Mouse (Mus musculus) spleen, adult 2 months (tissue): ENCODE data around the gene Ces3a. TPM values are rescaled to one million over a fixed set of nuclear protein-coding genes. Genes with fewer than 3 reads are reported as not detected.
"Not testable (repeated sequence)": the region's sequence is repeated elsewhere in the genome, so short reads cannot be mapped to it uniquely, and the experiment has no call there.

Experiments used
- DNase-seq, 2 experiments: peaks; one replicate each; pipeline versions ENCODE4 v3.0.0 to v3.0.0-alpha.2; 2012 to 2021; ENCODE audit warnings: low spot score in 2 of 2, low read depth in 1 of 2
- H3K27ac ChIP-seq: fragments of 200-500 bp; 2 replicates; pipeline ENCODE4 v1.5.1; 2012; ENCODE audit warnings: low read length, inconsistent platforms; ENCODE audit not compliant: insufficient read depth
- H3K27me3 ChIP-seq: fragments of 200-500 bp; 2 replicates; pipeline ENCODE4 v1.6.1; 2012; ENCODE audit warnings: mild to moderate bottlenecking, moderate library complexity, low read length, inconsistent platforms; ENCODE audit not compliant: control insufficient read depth, insufficient read depth
- H3K36me3 ChIP-seq: fragments of 200-500 bp; 2 replicates; pipeline ENCODE4 v1.6.1; 2012; ENCODE audit warnings: mild to moderate bottlenecking, low read length, inconsistent platforms; ENCODE audit not compliant: control insufficient read depth, insufficient read depth
- H3K4me1 ChIP-seq: fragments of 200-500 bp; 2 replicates; pipeline ENCODE4 v1.6.1; 2011; ENCODE audit warnings: inconsistent platforms; ENCODE audit not compliant: control insufficient read depth, insufficient read depth, insufficient read length
- H3K4me3 ChIP-seq: fragments of 200-500 bp; 2 replicates; pipeline ENCODE4 v1.5.1; 2011; ENCODE audit warnings: mild to moderate bottlenecking, inconsistent platforms; ENCODE audit not compliant: insufficient read depth, insufficient read length; ENCODE audit errors: extremely low read depth
- CTCF ChIP-seq: fragments of 200-500 bp; IDR thresholded peaks from 2 replicates; pipeline ENCODE4 v1.5.1; 2011; ENCODE audit warnings: mild to moderate bottlenecking, inconsistent platforms; ENCODE audit not compliant: insufficient read depth, insufficient read length, insufficient replicate concordance; ENCODE audit errors: extremely low read depth
- POLR2A ChIP-seq: fragments of 200-500 bp; IDR thresholded peaks from 2 replicates; pipeline ENCODE4 v1.6.1; 2011; ENCODE audit warnings: low read depth, low read length, inconsistent platforms
- WGBS: fragments of 180-500 bp; shearing (Covaris S2); methylation state at CpG from one replicate; pipeline ENCODE4 v1.1.7; 2018; 5-methylcytosine and 5-hydroxymethylcytosine counted together
- polyA plus RNA-seq: library from polyadenylated mRNA; depleted of rRNA; stranded (reverse); fragments of >200 nt; gene quantifications from 2 replicates; pipeline ENCODE4 v1.2.3, GENCODE M21; 2012

The Ces3a gene
- polyA plus RNA-seq, 1 experiment = not detected

GRCm38 (mm10) chr8:105023087-105023486, 25.3 kb upstream of the Ces3a start:
- Histone ChIP-seq H3K27ac (no peak overlapping the region), H3K4me3 (no peak overlapping the region), H3K36me3 (no peaks in the 10 kb centered on the region), H3K4me1 (no peaks in the 10 kb centered on the region), H3K27me3 (no peaks in the 10 kb centered on the region)
- no peak for TF ChIP-seq CTCF
- TF ChIP-seq POLR2A = no peak
- no peak for DNase-seq
- 72% methylated on average over 1 of the region's 1 CpGs for WGBS

- Histone ChIP-seq H3K4me3 (no peak overlapping the region), H3K27me3 (no peaks in the 10 kb centered on the region), H3K4me1 (no peaks in the 10 kb centered on the region), H3K27ac (no peak overlapping the region), H3K36me3 (no peaks in the 10 kb centered on the region)
- 60% methylated on average over 2 of the region's 2 CpGs for WGBS
- TF ChIP-seq POLR2A (no peak), CTCF (no peak)
- DNase-seq = no peak
These were observed 23.4 kb upstream of the Ces3a start for GRCm38 (mm10) chr8:105025050-105025449.

- no peak overlapping the region for H3K4me3 ChIP-seq
- H3K4me1 ChIP-seq = no peaks in the 10 kb centered on the region
- H3K36me3 ChIP-seq = no peaks in the 10 kb centered on the region
- TF ChIP-seq POLR2A (no peak), CTCF (no peak)
- H3K27ac ChIP-seq = no peak overlapping the region
- 73% methylated on average over 1 of the region's 1 CpGs for WGBS
- no peaks in the 10 kb centered on the region for H3K27me3 ChIP-seq
- DNase-seq = no peak
These were observed 4.9 kb upstream of the Ces3a start for GRCm38 (mm10) chr8:105043510-105043909.

- H3K27ac ChIP-seq = no peak overlapping the region
- no peak overlapping the region for H3K4me3 ChIP-seq
- 79% methylated on average over 3 of the region's 3 CpGs for WGBS
These were observed 2.5 kb upstream of the Ces3a start for GRCm38 (mm10) chr8:105045824-105046401.

GRCm38 (mm10) chr8:105056211-105056610, 7.8 kb downstream of the Ces3a start:
- 93% methylated on average over 4 of the region's 4 CpGs for WGBS
- TF ChIP-seq POLR2A (no peak), CTCF (no peak)
- H3K4me3 ChIP-seq = no peak overlapping the region
- H3K27ac ChIP-seq = no peak overlapping the region
- H3K36me3 ChIP-seq = no peaks in the 10 kb centered on the region
- no peaks in the 10 kb centered on the region for H3K27me3 ChIP-seq
- no peak for DNase-seq
- no peaks in the 10 kb centered on the region for H3K4me1 ChIP-seq

More at GRCm38 (mm10) chr8:105045824-105046401, 2.5 kb upstream of the Ces3a start:
- DNase-seq = no peak
- H3K36me3 ChIP-seq = no peaks in the 10 kb centered on the region
- no peaks in the 10 kb centered on the region for H3K27me3 ChIP-seq
- no peaks in the 10 kb centered on the region for H3K4me1 ChIP-seq
- TF ChIP-seq POLR2A = no peak
- no peak for TF ChIP-seq CTCF

GRCm38 (mm10) chr8:105060056-105060455, 11.7 kb downstream of the Ces3a start:
- no peak overlapping the region for H3K4me3 ChIP-seq

GRCm38 (mm10) chr8:105066761-105067160, 18.4 kb downstream of the Ces3a start:
- peak in 1 of 2 experiments; percentile 5 for DNase-seq
- Histone ChIP-seq H3K36me3 (no peaks in the 10 kb centered on the region), H3K4me1 (no peaks in the 10 kb centered on the region), H3K27ac (no peak overlapping the region), H3K27me3 (no peaks in the 10 kb centered on the region), H3K4me3 (no peak overlapping the region)
- TF ChIP-seq CTCF (no peak), POLR2A (no peak)
- 11% methylated on average over 1 of the region's 1 CpGs for WGBS

More at GRCm38 (mm10) chr8:105060056-105060455, 11.7 kb downstream of the Ces3a start:
- no peak for TF ChIP-seq CTCF
- TF ChIP-seq POLR2A = no peak
- H3K27ac ChIP-seq = no peak overlapping the region
- no peaks in the 10 kb centered on the region for H3K36me3 ChIP-seq
- H3K4me1 ChIP-seq = no peaks in the 10 kb centered on the region
- no peak for DNase-seq
- H3K27me3 ChIP-seq = no peaks in the 10 kb centered on the region

- H3K4me1 ChIP-seq, H3K36me3 ChIP-seq, H3K27me3 ChIP-seq, H3K4me3 ChIP-seq, DNase-seq, H3K27ac ChIP-seq: not testable (repeated sequence)
- WGBS = 78% methylated on average over 7 of the region's 7 CpGs
These were observed 19.5 kb downstream of the Ces3a start for GRCm38 (mm10) chr8:105067905-105068304.
